Mouse (Mus musculus): ENCODE data around the gene Itga4. TPM values are rescaled to one million over a fixed set of nuclear protein-coding genes. Genes with fewer than 3 reads are reported as not detected.

Gene Itga4
- 100 to 1,000 TPM; 518 to 566 TPM for total RNA-seq (2023)

GRCm38 (mm10) chr2:79255192-79256000 is at the start of gene Itga4:
Gene Itga4, plus strand, starts transcription at chr2:79255426.

Other genes with a start within 250 kb of the Itga4 start
- not detected for gene Neurod1, start 201.3 kb downstream of the Itga4 start, total RNA-seq (2023)
- 1 to 10 TPM; 1.8 to 2.3 TPM for gene Cerkl, start 201.4 kb downstream of the Itga4 start, total RNA-seq (2023)